Mouse (Mus musculus) CH12.LX (cell line): Measurements from ENCODE around the gene Mical3. TPM values are rescaled to one million over a fixed set of nuclear protein-coding genes. Genes with fewer than 3 reads are reported as not detected.

Experiments
- DNase-seq: peaks from one replicate; pipeline ENCODE4 v3.0.0-alpha.2; 2013; ENCODE audit errors: extremely low read depth
- H3K27ac ChIP-seq: 2 replicates; pipeline ENCODE4 v1.5.1; 2012; ENCODE audit warnings: low read depth, mild to moderate bottlenecking, control low read depth, moderate library complexity; ENCODE audit not compliant: insufficient read depth
- H3K27me3 ChIP-seq: replicated peaks from 2 replicates; pipeline ENCODE3; 2012; ENCODE audit warnings: inconsistent platforms
- H3K36me3 ChIP-seq, 2 experiments: replicated peaks in 1 of 2; 2 replicates each; pipeline versions ENCODE3 to v1.6.1; 2012; ENCODE audit warnings: inconsistent platforms in 1 of 2, low read length in 1 of 2, mild to moderate bottlenecking in 1 of 2, mixed read lengths in 1 of 2, moderate library complexity in 1 of 2; ENCODE audit not compliant: control insufficient read depth in 1 of 2, insufficient read depth in 1 of 2
- H3K4me1 ChIP-seq, 2 experiments: 2 replicates each; pipeline ENCODE4 v1.6.1; 2012; ENCODE audit warnings: inconsistent platforms in 1 of 2, moderate library complexity in 1 of 2; ENCODE audit not compliant: insufficient read depth in 2 of 2, control insufficient read depth in 1 of 2
- H3K4me2 ChIP-seq: 2 replicates; pipeline ENCODE4 v1.6.1; 2012; ENCODE audit warnings: low read depth, mild to moderate bottlenecking, control low read depth; ENCODE audit not compliant: poor library complexity, insufficient read depth, severe bottlenecking
- H3K4me3 ChIP-seq, 3 experiments: fragments of 150-350 bp in 1 of 3; sonication (generic) in 1 of 3; replicated peaks in 1 of 3; 2 replicates each; pipeline versions ENCODE3 to v1.5.1; 2011 to 2012; ENCODE audit warnings: low read depth in 2 of 3, low read length in 2 of 3, mild to moderate bottlenecking in 2 of 3, moderate library complexity in 2 of 3, control low read depth in 1 of 3, improper control_type of control experiment in 1 of 3, inconsistent platforms in 1 of 3, mixed read lengths in 1 of 3; ENCODE audit not compliant: poor library complexity in 1 of 3
- H3K79me2 ChIP-seq: replicated peaks from 2 replicates; pipeline ENCODE4 v1.6.1; 2012; ENCODE audit warnings: mild to moderate bottlenecking, moderate library complexity; ENCODE audit not compliant: control insufficient read depth, poor library complexity, insufficient read depth, severe bottlenecking; ENCODE audit errors: extremely low read depth
- H3K9ac ChIP-seq: 2 replicates; pipeline ENCODE4 v1.6.1; 2012; ENCODE audit warnings: low read depth, mild to moderate bottlenecking, control low read depth, moderate library complexity; ENCODE audit not compliant: insufficient read depth
- H3K9me3 ChIP-seq: replicated peaks from 2 replicates; pipeline ENCODE3; 2012; ENCODE audit warnings: low read length, inconsistent platforms, mixed read lengths
- BHLHE40 ChIP-seq: IDR thresholded peaks from 2 replicates; pipeline ENCODE4 v1.6.1; 2011; ENCODE audit warnings: mild to moderate bottlenecking, low read depth, low read length, improper control_type of control experiment
- CHD1 ChIP-seq: IDR thresholded peaks from 2 replicates; pipeline ENCODE4 v1.6.1; 2012; ENCODE audit warnings: low read depth, low read length, improper control_type of control experiment, inconsistent platforms
- CHD2 ChIP-seq: IDR thresholded peaks from 2 replicates; pipeline ENCODE4 v1.6.1; 2011; ENCODE audit warnings: low read length, improper control_type of control experiment
- CTCF ChIP-seq, 2 experiments: IDR thresholded peaks in 1 of 2; conservative IDR thresholded peaks in 1 of 2; 2 replicates each; pipeline ENCODE4 v1.5.1; 2011 to 2012; ENCODE audit warnings: low read depth in 2 of 2, low read length in 2 of 2, improper control_type of control experiment in 1 of 2, inconsistent platforms in 1 of 2, mild to moderate bottlenecking in 1 of 2, moderate library complexity in 1 of 2
- ETS1 ChIP-seq: conservative IDR thresholded peaks from 2 replicates; pipeline ENCODE4 v1.6.1; 2012; ENCODE audit warnings: low read depth, mild to moderate bottlenecking, inconsistent platforms, low read length, improper control_type of control experiment, moderate library complexity
- GABPA ChIP-seq: IDR thresholded peaks from 2 replicates; pipeline ENCODE4 v1.6.1; 2012; ENCODE audit warnings: low read depth, low read length, improper control_type of control experiment, inconsistent platforms; ENCODE audit not compliant: insufficient replicate concordance
- HCFC1 ChIP-seq: IDR thresholded peaks from 2 replicates; pipeline ENCODE4 v1.6.1; 2012; ENCODE audit warnings: low read depth, mild to moderate bottlenecking, inconsistent platforms, low read length, improper control_type of control experiment
- IRF4 ChIP-seq: IDR thresholded peaks from 2 replicates; pipeline ENCODE4 v1.6.1; 2014; ENCODE audit warnings: low read depth, mild to moderate bottlenecking, inconsistent platforms, low read length, improper control_type of control experiment
- JUND ChIP-seq: conservative IDR thresholded peaks from 2 replicates; pipeline ENCODE4 v1.6.1; 2011; ENCODE audit warnings: low read depth, low read length, improper control_type of control experiment
- MAFK ChIP-seq: IDR thresholded peaks from 2 replicates; pipeline ENCODE4 v1.6.1; 2011; ENCODE audit warnings: low read length, improper control_type of control experiment; ENCODE audit not compliant: insufficient replicate concordance
- MAX ChIP-seq: IDR thresholded peaks from 2 replicates; pipeline ENCODE4 v1.6.1; 2011; ENCODE audit warnings: low read length, improper control_type of control experiment
- MAZ ChIP-seq: IDR thresholded peaks from 2 replicates; pipeline ENCODE4 v1.6.1; 2012; ENCODE audit warnings: low read depth, mild to moderate bottlenecking, inconsistent platforms, low read length, improper control_type of control experiment, moderate library complexity
- RAD21 ChIP-seq: IDR thresholded peaks from 2 replicates; pipeline ENCODE4 v1.6.1; 2011; ENCODE audit warnings: low read depth, mild to moderate bottlenecking, low read length, improper control_type of control experiment, moderate library complexity
- TBP ChIP-seq: conservative IDR thresholded peaks from 2 replicates; pipeline ENCODE4 v1.6.1; 2011; ENCODE audit warnings: low read depth, low read length, improper control_type of control experiment
- UBTF ChIP-seq: IDR thresholded peaks from 2 replicates; pipeline ENCODE4 v1.6.1; 2012; ENCODE audit warnings: low read depth, mild to moderate bottlenecking, inconsistent platforms, low read length, improper control_type of control experiment, moderate library complexity
- USF2 ChIP-seq: conservative IDR thresholded peaks from 2 replicates; pipeline ENCODE4 v1.6.1; 2011; ENCODE audit warnings: low read depth, low read length, improper control_type of control experiment
- ZC3H11A ChIP-seq: IDR thresholded peaks from 2 replicates; pipeline ENCODE4 v1.6.1; 2012; ENCODE audit warnings: low read depth, mild to moderate bottlenecking, inconsistent platforms, low read length, improper control_type of control experiment
- ZKSCAN1 ChIP-seq: IDR thresholded peaks from 2 replicates; pipeline ENCODE4 v1.6.1; 2012; ENCODE audit warnings: low read depth, inconsistent platforms, low read length, improper control_type of control experiment, borderline replicate concordance
- ZMIZ1 ChIP-seq: IDR thresholded peaks from 2 replicates; pipeline ENCODE4 v1.6.1; 2012; ENCODE audit warnings: low read depth, mild to moderate bottlenecking, inconsistent platforms, low read length, improper control_type of control experiment
- ZNF384 ChIP-seq: IDR thresholded peaks from 2 replicates; pipeline ENCODE4 v1.6.1; 2012; ENCODE audit warnings: low read depth, low read length, improper control_type of control experiment, inconsistent platforms
- dilution Hi-C: fragments of 300-500 bp; cut with MboI; formaldehyde crosslinking; loops from 2 replicates; pipeline ENCODE4 v1.14.3; 2020; ENCODE audit warnings: low sequenced_read_pairs; ENCODE audit not compliant: extremely low pct_unique_long_range_greater_than_20kb, extremely low pct_ligation_motif_present
- in situ Hi-C: fragments of 300-500 bp; cut with MboI; formaldehyde crosslinking; loops from 3 replicates; pipeline ENCODE4 v1.14.3; 2019; ENCODE audit warnings: low sequenced_read_pairs, low pct_ligation_motif_present, low pct_unique_long_range_greater_than_20kb, mixed read lengths
- polyA plus RNA-seq: library from polyadenylated mRNA; unstranded; fragments of >175 nt; gene quantifications from 2 replicates; pipeline ENCODE4 v1.2.1, GENCODE M21; 2012; ENCODE audit warnings: low read depth; ENCODE audit not compliant: insufficient read length
- total RNA-seq, 2 experiments: library from RNA; depleted of rRNA; stranded (reverse); fragments of 300-350 nt in 1 of 2; fragments of >200 nt in 1 of 2; gene quantifications; 2 replicates each; pipeline ENCODE4 v1.2.3; 2012 to 2014

Mical3 gene
- total and polyA plus RNA-seq, 3 experiments: 10.2 to 56.3 (median 26.8) TPM

DNA sequence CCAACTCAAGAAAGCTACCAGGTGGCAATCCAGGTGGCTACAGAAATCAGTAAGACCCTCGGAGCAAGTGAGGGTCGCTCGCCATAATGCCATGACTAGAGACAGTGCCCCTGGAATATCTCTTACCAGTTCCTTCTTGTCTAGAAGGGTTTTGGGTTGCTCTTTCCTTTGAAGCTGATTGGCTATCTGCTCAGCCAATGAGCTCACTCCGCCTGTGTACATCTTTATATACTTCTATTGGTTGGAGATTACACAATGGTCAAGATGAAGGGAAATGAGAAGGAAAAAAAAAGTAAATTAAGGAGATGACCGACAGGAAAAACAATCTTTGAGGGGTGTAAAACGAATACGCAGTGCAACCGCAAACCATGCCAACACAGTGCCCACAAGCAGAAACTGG lies 121.1 kb downstream of the Mical3 start:
- no peak overlapping the region for H3K4me3 ChIP-seq
- no peaks in the 10 kb centered on the region for H3K79me2 ChIP-seq
- dilution Hi-C loops: no loop called here
- H3K4me2 ChIP-seq: no peak overlapping the region
- H3K36me3 ChIP-seq: peaks cover 47 to 91% of the 10 kb centered on the region in 2 experiments
- in situ Hi-C loops: no loop called here
- TF ChIP-seq RAD21: no peak
- TF ChIP-seq IRF4: no peak
- no peak for TF ChIP-seq ETS1
- TF ChIP-seq MAZ: no peak
- TF ChIP-seq USF2: no peak
- no peak for TF ChIP-seq ZC3H11A
- no peak for TF ChIP-seq JUND
- TF ChIP-seq BHLHE40: no peak
- TF ChIP-seq HCFC1: no peak
- TF ChIP-seq ZKSCAN1: no peak
- TF ChIP-seq TBP: no peak
- TF ChIP-seq ZMIZ1: no peak
- no peak for TF ChIP-seq UBTF
- TF ChIP-seq GABPA: no peak
- TF ChIP-seq CHD2: no peak
- TF ChIP-seq MAFK: no peak
- no peak for TF ChIP-seq CTCF (conservative IDR thresholded peaks at IDR 0.05 in 1 of 2, IDR thresholded peaks at IDR 0.05 in 1 of 2; ENCODE audit: low read depth in 2 of 2, low read length in 2 of 2)
- H3K9ac ChIP-seq: no peak overlapping the region
- H3K4me1 ChIP-seq: no peaks in the 10 kb centered on the region
- no peaks in the 10 kb centered on the region for H3K9me3 ChIP-seq
- H3K27ac ChIP-seq: no peak overlapping the region
- no peaks in the 10 kb centered on the region for H3K27me3 ChIP-seq
- DNase-seq: no peak

DNA sequence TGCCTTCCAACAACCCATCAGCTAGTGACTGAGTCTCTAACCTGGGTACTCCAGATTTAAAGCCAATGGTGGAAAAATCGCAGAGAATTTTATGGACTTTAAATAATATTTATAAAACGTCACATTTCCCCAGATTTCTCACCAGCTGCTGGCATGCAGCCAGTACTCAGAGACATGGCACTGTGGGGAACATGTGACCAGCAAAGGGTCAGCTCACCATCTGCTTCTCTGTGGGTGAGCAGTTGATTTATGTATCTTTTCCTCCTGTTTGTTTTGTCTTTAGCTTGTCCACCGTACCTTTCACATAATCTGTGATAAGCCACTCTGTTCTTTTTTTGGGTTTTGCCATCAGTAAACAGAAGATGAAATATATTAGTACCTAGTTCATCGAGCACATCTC lies 125.8 kb downstream of the Mical3 start:
- dilution Hi-C loops: no loop called here
- no peak overlapping the region for H3K4me2 ChIP-seq
- DNase-seq: no peak
- H3K27me3 ChIP-seq: no peaks in the 10 kb centered on the region
- H3K27ac ChIP-seq: no peak overlapping the region
- no peaks in the 10 kb centered on the region for H3K79me2 ChIP-seq
- no peaks in the 10 kb centered on the region for H3K4me1 ChIP-seq
- in situ Hi-C loops: no loop called here
- no peak for TF ChIP-seq GABPA
- no peak for TF ChIP-seq ZNF384
- no peak for TF ChIP-seq MAX
- no peak for TF ChIP-seq CHD1
- no peaks in the 10 kb centered on the region for H3K9me3 ChIP-seq
- no peak overlapping the region for H3K9ac ChIP-seq
- no peak overlapping the region for H3K4me3 ChIP-seq
- peaks cover 39 to 91% of the 10 kb centered on the region in 2 experiments for H3K36me3 ChIP-seq
